Mouse (Mus musculus) C2C12 (cell line): ENCODE measurements around the gene Pex19. TPM values are rescaled to one million over a fixed set of nuclear protein-coding genes. Genes with fewer than 3 reads are reported as not detected.

Experiments
- H3K27me3 ChIP-seq: one replicate; pipeline ENCODE4 v1.6.1; 2011; ENCODE audit not compliant: control insufficient read depth, insufficient read depth, insufficient read length
- H3K36me3 ChIP-seq: one replicate; pipeline ENCODE4 v1.6.1; 2011; ENCODE audit not compliant: control insufficient read depth, insufficient read depth
- H3K4me3 ChIP-seq: one replicate; pipeline ENCODE4 v1.5.1; 2011; ENCODE audit warnings: mild to moderate bottlenecking, control low read depth; ENCODE audit not compliant: poor library complexity, insufficient read depth, severe bottlenecking
- H3K79me2 ChIP-seq: one replicate; pipeline ENCODE4 v1.6.1; 2011; ENCODE audit not compliant: control insufficient read depth, insufficient read depth
- H3K79me3 ChIP-seq: one replicate; pipeline ENCODE4 v1.6.1; 2011; ENCODE audit warnings: low read depth, control low read depth
- H3ac ChIP-seq: one replicate; pipeline ENCODE3; 2011; ENCODE audit warnings: low read depth; ENCODE audit not compliant: control insufficient read depth, insufficient read length
- CEBPB ChIP-seq: IDR thresholded peaks from one replicate; pipeline ENCODE4 v1.6.1; 2011; ENCODE audit warnings: low read depth, mild to moderate bottlenecking, control low read depth, moderate library complexity
- CTCF ChIP-seq: IDR thresholded peaks from one replicate; pipeline ENCODE4 v1.5.1; 2011; ENCODE audit not compliant: control insufficient read depth, insufficient read depth, insufficient read length
- FOSL1 ChIP-seq: IDR thresholded peaks from one replicate; pipeline ENCODE4 v1.8.0; 2011; ENCODE audit warnings: mild to moderate bottlenecking, low read length; ENCODE audit not compliant: poor library complexity, insufficient read depth, severe bottlenecking
- MAX ChIP-seq: IDR thresholded peaks from one replicate; pipeline ENCODE4 v1.6.1; 2011; ENCODE audit warnings: mild to moderate bottlenecking, control low read depth
- MYOD1 ChIP-seq: IDR thresholded peaks from one replicate; pipeline ENCODE4 v1.6.1; 2011; ENCODE audit warnings: low read depth; ENCODE audit not compliant: control insufficient read depth, insufficient read length
- MYOG ChIP-seq: IDR thresholded peaks from one replicate; pipeline ENCODE4 v1.6.1; 2011; ENCODE audit not compliant: control insufficient read depth, insufficient read length; ENCODE audit errors: extremely low read depth
- USF1 ChIP-seq: IDR thresholded peaks from one replicate; pipeline ENCODE4 v1.6.1; 2011; ENCODE audit warnings: low read depth, mild to moderate bottlenecking, control low read depth, moderate library complexity
- polyA plus RNA-seq: library from polyadenylated mRNA; unstranded; fragments of >200 nt; fragmentation: generic; extraction: Trizol; gene quantifications from one replicate; pipeline ENCODE4 v1.2.1, GENCODE M21; 2012; ENCODE audit warnings: missing spikeins

The Pex19 gene
- polyA plus RNA-seq, 1 experiment = 79.6 TPM

DNA sequence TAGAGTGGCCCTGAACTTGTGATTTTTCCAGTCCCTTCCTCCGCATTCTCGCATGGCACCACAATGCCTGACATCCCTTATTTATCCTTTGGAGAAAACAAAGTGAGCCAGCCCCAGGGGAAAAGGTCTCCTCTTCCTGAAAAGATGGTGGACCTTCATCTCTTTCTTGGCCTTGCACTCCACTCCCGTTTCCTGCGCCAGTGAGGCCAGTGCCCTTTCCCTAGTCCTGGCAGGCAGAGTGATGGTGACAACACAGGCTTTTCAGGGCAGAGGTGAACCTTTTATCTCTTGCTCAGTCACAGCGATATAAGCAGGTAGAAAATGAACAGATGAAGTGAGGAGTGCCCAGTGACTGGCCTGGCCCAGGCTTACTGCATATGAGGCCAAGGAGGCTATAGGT, 932 bp downstream of the Pex19 start:
- Histone ChIP-seq H3K27me3 (no peaks in the 10 kb centered on the region), H3K4me3 (peak overlapping the region; percentile 98), H3K79me2 (peaks cover 13% of the 10 kb centered on the region), H3K36me3 (peaks cover 40% of the 10 kb centered on the region), H3ac (peak overlapping the region; percentile 56), H3K79me3 (peaks cover 6% of the 10 kb centered on the region)
- TF ChIP-seq CEBPB (no peak), MYOD1 (no peak), CTCF (no peak), FOSL1 (no peak), MYOG (no peak), USF1 (no peak), MAX (no peak)

DNA sequence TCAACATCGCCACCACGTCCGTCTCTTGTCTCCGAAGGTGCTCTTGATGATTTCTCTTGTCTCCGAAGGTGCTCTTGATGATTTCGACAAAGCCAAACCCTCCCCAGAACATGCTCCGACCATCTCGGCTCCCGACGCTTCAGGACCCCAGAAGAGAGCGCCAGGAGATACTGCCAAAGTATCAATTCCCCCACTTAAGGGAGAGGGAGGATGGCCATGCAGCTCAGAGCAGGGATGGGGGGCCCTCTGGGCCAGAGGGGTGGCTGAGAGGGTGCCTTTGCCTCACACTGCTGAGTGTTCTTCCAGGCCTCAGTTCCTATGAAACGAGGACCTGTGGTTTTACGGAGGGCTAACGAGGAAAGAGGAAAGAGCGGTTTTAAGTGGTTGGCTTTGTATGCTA, 2.0 kb downstream of the Pex19 start:
- Histone ChIP-seq H3K4me3 (no peak overlapping the region), H3K27me3 (no peaks in the 10 kb centered on the region), H3K79me2 (peaks cover 13% of the 10 kb centered on the region), H3ac (no peak overlapping the region), H3K79me3 (peaks cover 6% of the 10 kb centered on the region), H3K36me3 (peaks cover 36% of the 10 kb centered on the region)
- TF ChIP-seq FOSL1 (no peak), USF1 (no peak), MYOG (no peak), MYOD1 (no peak), MAX (no peak), CEBPB (no peak)

- Histone ChIP-seq H3K27me3 (no peaks in the 10 kb centered on the region), H3K79me3 (peaks cover 6% of the 10 kb centered on the region), H3ac (no peak overlapping the region), H3K79me2 (peaks cover 13% of the 10 kb centered on the region), H3K36me3 (peaks cover 39% of the 10 kb centered on the region), H3K4me3 (no peak overlapping the region)
- no peak for TF ChIP-seq FOSL1
- no peak for TF ChIP-seq CTCF
- no peak for TF ChIP-seq MAX
- no peak for TF ChIP-seq MYOD1
- no peak for TF ChIP-seq USF1
- TF ChIP-seq MYOG = no peak
- no peak for TF ChIP-seq CEBPB
These were observed 2.6 kb downstream of the Pex19 start for GRCm38 (mm10) chr1:172129108-172129507.

GRCm38 (mm10) chr1:172129780-172130179, 3.2 kb downstream of the Pex19 start:
- Histone ChIP-seq H3K79me2 (peaks cover 13% of the 10 kb centered on the region), H3K79me3 (peaks cover 6% of the 10 kb centered on the region), H3K36me3 (peaks cover 46% of the 10 kb centered on the region), H3K4me3 (no peak overlapping the region), H3ac (no peak overlapping the region), H3K27me3 (no peaks in the 10 kb centered on the region)
- TF ChIP-seq USF1 (no peak), MYOD1 (no peak), CTCF (no peak), CEBPB (no peak), MAX (no peak), MYOG (no peak), FOSL1 (no peak)

GRCm38 (mm10) chr1:172132319-172132718, 5.8 kb downstream of the Pex19 start:
- TF ChIP-seq MAX = no peak
- no peak for TF ChIP-seq MYOG
- TF ChIP-seq USF1 = no peak
- TF ChIP-seq FOSL1 = no peak
- TF ChIP-seq MYOD1 = no peak
- TF ChIP-seq CTCF = no peak
- TF ChIP-seq CEBPB = no peak
- peaks cover 57% of the 10 kb centered on the region for H3K36me3 ChIP-seq
- no peaks in the 10 kb centered on the region for H3K27me3 ChIP-seq
- no peak overlapping the region for H3K4me3 ChIP-seq
- no peak overlapping the region for H3ac ChIP-seq
- peaks cover 2% of the 10 kb centered on the region for H3K79me3 ChIP-seq
- H3K79me2 ChIP-seq = peaks cover 6% of the 10 kb centered on the region

GRCm38 (mm10) chr1:172133535-172133934, 7.0 kb downstream of the Pex19 start:
- TF ChIP-seq MYOG (no peak), FOSL1 (no peak), MAX (peak; percentile 45), MYOD1 (peak; percentile 94), CEBPB (no peak), CTCF (no peak), USF1 (no peak)
- no peak overlapping the region for H3K4me3 ChIP-seq
- H3K36me3 ChIP-seq = peaks cover 53% of the 10 kb centered on the region
- H3ac ChIP-seq = no peak overlapping the region
- no peaks in the 10 kb centered on the region for H3K27me3 ChIP-seq
- H3K79me2 ChIP-seq = no peaks in the 10 kb centered on the region
- no peaks in the 10 kb centered on the region for H3K79me3 ChIP-seq
